Mouse (Mus musculus) heart, postnatal 14 days (tissue): ENCODE results near the gene Rer1. TPM values are rescaled to one million over a fixed set of nuclear protein-coding genes. Genes with fewer than 3 reads are reported as not detected.
"Not testable (repeated sequence)": the region's sequence is repeated elsewhere in the genome, so short reads cannot be mapped to it uniquely, and the experiment has no call there.

Source experiments
- DNase-seq, 2 experiments: peaks; one replicate each; pipeline ENCODE4 v3.0.0; 2021 to 2022
- intact Hi-C: fragments of 180-260 bp; cut with DNase I; formaldehyde crosslinking; loops from one replicate; pipeline ENCODE4 v1.15.1; 2025
- total RNA-seq, 2 experiments: library from RNA; stranded (reverse); gene quantifications; 2 replicates each; pipeline ENCODE4 v1.2.3; 2021

Gene Rer1
- total RNA-seq, 2 experiments from 2014 or later: 66.6 to 67.8 TPM

- intact Hi-C loops: no loop called here
- DNase-seq: no peak
Measured at GRCm38 (mm10) chr4:155079666-155080065, 6.5 kb downstream of the Rer1 start.

DNA sequence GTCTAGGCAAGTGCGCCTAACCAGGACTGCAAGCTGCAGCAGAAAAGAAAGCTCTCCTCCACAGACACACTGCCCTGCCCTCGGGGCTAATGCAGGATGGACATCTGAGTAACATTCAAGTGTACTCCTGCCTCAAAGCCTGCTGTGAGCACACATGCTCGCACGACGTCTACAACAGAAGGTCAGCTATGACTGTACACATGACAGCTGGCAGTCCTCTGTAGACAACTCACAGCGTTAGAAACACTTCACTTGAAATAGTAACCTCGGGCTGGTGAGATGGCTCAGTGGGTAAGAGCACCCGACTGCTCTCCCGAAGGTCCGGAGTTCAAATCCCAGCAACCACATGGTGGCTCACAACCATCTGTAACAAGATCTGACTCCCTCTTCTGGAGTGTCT, 7.4 kb downstream of the Rer1 start:
- DNase-seq, intact Hi-C loops: not testable (repeated sequence)

GRCm38 (mm10) chr4:155076677-155077076, 9.5 kb downstream of the Rer1 start:
- intact Hi-C loops: no loop called here
- no peak for DNase-seq

GRCm38 (mm10) chr4:155075813-155076212, 10.4 kb downstream of the Rer1 start:
- DNase-seq: no peak
- intact Hi-C loops: no loop called here

- intact Hi-C loops: no loop called here
Measured at GRCm38 (mm10) chr4:155075137-155075536, 11.0 kb downstream of the Rer1 start.

DNA sequence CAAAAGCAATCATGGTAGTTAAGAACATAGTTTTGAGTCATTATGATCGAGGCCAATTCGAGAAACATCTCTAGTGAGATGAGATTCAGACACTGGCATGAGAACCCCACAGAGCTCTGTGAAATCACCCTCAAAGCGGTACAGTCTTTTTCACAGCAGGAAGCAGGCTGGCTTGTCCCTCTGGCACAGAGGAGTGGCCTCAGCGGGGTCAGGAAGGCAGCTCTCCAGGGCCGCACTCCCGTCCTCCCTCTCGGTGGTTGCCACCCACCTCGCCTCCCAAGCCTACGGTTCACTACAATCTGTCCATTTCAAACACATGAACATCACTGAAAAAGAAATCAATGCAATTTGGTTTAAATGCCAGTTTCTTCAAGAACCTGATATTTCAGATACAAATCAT, 11.8 kb downstream of the Rer1 start:
- no peak for DNase-seq
- intact Hi-C loops: no loop called here

More at GRCm38 (mm10) chr4:155075137-155075536, 11.0 kb downstream of the Rer1 start:
- no peak for DNase-seq

- DNase-seq: no peak
- intact Hi-C loops: no loop called here
Measured at GRCm38 (mm10) chr4:155070921-155071320, 15.3 kb downstream of the Rer1 start.

GRCm38 (mm10) chr4:155070199-155070598, 16.0 kb downstream of the Rer1 start:
- intact Hi-C loops: no loop called here

DNA sequence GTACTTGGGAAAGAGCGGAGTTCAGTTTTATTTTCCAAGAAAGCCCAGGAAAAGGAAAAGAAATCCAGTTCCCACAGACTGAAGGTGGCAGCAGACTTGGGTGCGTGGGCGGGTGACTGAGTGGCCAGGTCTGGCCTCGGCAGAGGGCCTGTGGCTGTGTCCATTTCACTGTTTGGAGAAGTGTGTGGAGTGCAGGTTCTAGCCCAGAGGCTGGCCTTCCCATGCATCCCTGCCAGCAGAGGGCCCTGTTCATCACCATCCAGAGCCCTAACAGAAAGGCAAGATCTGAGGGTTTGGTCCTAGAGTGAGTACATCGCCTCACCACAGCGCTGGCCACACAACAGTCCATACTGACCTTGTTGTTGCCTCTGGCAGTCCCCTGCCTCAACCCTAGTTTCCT, 17.0 kb downstream of the Rer1 start:
- no peak for DNase-seq

More at GRCm38 (mm10) chr4:155070199-155070598, 16.0 kb downstream of the Rer1 start:
- DNase-seq: no peak

GRCm38 (mm10) chr4:155068357-155068972, 17.7 kb downstream of the Rer1 start:
- intact Hi-C loops: loop anchor here (5.0 kb wide), 1 partner anchor 86 kb away; no protein-coding TSS in a partner anchor
- DNase-seq: no peak

More for the DNA sequence above, 17.0 kb downstream of the Rer1 start:
- intact Hi-C loops: loop anchor here (5.0 kb wide), 1 partner anchor 87 kb away; no protein-coding TSS in a partner anchor

DNA sequence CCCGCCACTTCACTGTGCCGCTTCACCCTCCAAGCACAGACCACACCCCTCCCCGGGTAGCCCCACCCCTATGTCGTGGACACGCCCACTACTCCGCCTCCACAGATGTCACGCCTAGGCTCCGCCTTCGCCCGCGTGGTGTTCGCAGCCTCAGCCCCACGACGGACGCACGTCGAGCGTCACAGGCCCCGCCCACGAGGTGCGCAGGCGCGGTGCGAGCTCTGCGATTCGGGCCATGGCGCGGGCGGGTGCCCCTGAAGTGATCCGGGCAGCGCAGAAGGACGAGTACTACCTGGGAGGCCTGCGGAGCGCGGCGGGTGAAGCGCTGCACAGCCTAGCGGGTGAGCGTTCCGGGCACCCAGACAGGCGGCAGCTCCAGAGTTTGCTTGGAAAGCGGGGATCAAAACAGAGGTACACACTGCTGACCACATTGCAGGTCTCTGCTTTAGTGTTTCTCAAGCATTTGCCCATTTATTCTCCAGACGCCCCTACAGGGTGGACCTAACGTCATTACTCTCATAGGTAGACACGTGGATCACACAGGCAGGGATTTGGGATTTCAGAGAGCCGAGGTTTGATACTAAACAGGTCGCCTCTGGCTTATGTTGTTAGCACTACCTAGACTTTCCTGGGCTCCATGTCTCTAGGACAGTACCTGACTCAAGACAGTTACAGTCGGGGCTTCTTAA, 19.2 kb downstream of the Rer1 start, which contains the start of gene Pex10:
TSS of gene Pex10 (plus strand) at position 183 of the 689 bp plus-strand sequence.
- peak; percentile 98 to 99 for DNase-seq
- intact Hi-C loops: loop anchor here (5.0 kb wide), 1 partner anchor 85 kb away; no protein-coding TSS in a partner anchor

DNA sequence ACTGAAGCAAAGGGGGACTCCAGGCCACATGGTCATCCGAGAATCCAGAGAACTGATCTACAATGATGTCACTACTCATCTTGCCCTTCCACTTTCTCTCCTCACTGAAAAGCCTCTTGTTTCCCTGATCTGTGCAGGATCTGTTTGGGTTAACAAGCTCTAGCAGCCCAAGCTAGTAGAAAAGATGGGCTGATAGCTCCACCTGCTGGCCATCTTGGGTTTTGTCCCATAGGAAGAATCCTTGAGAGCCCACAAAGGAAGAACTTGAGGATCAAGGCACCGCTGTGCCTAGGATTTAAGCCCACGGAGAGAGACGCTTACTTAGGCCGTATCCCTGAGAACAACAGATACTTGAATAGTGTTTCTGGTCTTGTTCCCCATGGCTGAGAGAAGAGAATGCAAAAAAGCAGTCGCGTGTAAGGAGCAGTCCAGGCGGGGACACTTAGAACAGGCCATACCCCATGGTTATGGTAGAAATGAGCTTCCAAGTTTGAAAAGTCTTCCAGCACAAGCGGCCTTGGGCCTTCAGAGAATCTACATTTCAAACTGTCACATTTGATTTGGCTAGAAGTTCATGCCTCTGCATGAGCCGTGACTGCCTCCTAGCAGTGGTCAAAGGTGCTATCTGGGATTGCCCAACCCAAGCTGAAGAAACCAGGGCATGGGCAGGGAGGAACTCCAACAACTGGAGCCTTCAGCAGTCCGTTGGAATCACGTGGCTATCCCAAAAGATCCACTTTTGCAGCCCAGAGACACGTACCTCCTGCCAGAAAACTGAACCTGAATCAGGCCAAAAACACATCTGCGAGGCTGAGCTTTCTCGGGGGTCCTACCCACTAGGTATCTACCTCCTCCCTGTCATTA, 20.0 kb downstream of the Rer1 start:
- intact Hi-C loops: loop anchor here (1.0 to 5.0 kb wide), 3 partner anchors 84 to 189 kb away; no protein-coding TSS in a partner anchor

DNA sequence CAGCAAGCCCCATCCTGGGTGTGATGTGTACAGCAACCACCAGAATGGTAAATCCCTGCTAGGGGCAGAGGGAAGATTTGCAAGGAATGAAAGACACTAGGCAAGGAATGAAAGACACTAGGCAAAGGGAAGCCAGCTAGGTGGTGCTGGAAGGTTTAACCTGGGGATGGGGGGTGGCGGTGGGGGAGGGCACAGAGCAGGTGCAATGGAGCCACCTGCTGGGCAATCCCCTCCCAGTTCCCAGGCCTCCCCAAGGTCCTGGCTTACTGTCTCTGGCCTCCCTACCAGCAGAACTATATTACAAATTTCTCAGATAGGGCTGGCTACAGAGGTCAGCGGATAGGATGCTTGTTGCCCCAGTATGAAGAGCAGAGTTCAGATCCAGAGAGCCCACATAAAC, 21.7 kb downstream of the Rer1 start:
- no peak for DNase-seq
- intact Hi-C loops: no loop called here

More for the DNA sequence above, 20.0 kb downstream of the Rer1 start:
- DNase-seq: peak; percentile 84 to 91

- DNase-seq: no peak
- intact Hi-C loops: no loop called here
Measured at GRCm38 (mm10) chr4:155063895-155064294, 22.3 kb downstream of the Rer1 start.

DNA sequence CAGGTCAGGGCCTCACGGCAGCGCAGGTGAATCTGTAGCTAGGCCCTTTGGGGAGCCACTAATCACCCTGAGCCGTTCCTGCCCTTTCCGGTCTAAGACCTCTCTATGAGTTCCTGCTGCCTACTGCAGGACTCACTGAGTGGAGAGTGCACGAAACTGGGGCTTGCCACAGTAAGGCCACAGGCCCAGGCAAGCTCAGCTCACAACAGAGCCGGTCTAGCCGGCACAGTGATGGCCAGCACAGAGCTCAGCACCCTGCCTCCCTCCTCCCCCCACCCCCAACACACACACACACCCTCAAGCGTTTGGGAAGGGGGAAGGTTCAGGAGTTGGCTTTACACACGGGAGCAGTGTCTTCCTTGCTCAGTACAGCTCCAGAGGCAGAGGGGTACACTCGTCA, 27.9 kb downstream of the Rer1 start:
- intact Hi-C loops: no loop called here

DNA sequence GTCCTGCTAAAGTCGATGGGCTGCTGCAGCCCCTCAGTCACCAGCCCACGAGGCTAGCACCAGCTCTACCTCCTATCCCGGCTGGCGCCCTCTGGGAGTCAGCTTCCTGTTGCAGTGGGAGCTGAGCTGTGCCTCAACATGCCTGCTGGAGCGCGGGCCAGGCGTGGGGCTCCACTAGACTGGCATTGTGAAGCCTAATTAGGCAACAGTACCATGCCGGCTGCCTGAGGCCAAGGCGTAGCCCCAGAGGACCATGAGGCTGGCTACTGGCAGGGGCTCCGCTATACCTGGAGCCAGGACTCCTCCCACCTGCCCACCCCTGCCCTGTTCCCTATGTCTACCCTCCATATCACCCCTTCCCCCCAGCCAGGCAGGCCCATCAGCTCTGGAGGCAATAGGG, 29.5 kb downstream of the Rer1 start, which contains the start of gene Plch2:
TSS of gene Plch2 (minus strand) at position 61 of the 400 bp plus-strand sequence.
- DNase-seq: no peak
- intact Hi-C loops: no loop called here

More for the DNA sequence above, 27.9 kb downstream of the Rer1 start:
- DNase-seq: no peak

DNA sequence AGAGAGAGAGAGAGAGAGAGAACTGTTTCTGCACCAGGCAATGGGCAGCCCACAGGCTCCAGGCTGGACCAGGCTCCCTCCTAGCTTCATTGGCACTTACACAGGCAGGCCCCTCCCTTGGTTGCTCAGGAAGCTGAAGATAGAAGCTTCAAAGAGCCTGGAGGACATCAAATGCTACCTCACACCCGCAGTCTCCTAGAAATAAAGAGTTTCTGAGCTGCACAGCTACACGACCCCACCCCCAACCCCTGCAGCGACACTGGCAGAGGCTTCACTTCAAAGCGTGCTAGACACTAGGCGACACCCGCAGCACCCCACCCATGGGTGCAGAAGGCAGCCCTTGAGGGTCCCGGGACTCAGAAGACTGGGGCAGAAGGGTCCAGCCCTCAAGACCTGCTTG, 36.1 kb downstream of the Rer1 start:
- no peak for DNase-seq
- intact Hi-C loops: no loop called here

GRCm38 (mm10) chr4:155046636-155047035, 39.5 kb downstream of the Rer1 start:
- intact Hi-C loops: no loop called here
- DNase-seq: no peak

DNA sequence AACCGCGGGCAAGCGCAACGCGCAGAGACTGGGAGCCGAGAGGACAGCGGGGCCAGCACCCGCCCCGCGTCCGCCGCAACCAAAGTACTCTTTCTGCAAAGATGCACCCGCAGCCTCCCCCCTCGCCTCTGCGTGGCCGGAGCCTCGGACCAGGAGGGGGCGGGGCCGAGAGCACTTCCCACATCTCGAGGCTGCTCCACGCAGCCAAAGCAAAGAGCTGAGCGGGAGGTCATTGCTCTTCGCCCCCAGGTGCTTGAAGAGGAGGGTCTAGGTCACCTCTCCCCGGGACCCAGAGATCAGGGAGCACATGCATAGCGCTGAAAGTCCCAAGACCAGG, 42.9 kb downstream of the Rer1 start:
- no peak for DNase-seq
- intact Hi-C loops: loop anchor here (5.0 kb wide), 1 partner anchor 46 kb away; no protein-coding TSS in a partner anchor

DNA sequence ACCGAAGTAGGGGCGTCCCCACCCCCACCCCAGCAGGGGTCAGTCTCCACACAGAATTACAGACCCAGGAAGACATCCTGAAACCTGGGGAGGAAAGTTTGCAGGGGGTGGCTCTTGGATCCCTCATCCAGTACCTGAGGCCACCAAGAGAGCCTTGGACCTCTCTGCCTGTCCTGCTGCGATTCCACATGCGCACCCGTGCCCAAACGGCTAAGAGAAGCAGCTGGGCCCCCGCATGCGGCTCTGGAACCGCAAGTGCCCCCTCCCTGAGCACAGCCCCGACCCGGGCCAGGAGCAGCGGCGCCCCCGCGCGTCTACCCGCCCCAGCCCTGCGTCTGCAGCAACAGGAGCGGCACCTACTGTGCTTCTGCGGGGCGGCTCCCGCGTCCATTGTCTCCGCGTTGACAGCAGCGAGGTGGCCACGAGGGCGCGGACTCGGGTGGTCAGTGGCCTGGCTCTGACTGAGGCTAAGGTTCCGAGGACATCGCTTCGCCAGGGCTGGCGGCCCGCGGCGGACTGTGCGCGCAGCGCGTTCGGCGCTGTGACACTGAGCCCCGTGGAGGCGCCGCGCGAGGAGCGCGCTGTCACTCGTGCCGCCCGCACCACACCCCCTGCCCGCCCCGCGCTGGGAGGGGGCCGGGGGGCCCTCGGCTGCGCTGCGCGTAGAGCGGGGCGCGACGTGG, 43.4 kb downstream of the Rer1 start:
- no peak for DNase-seq
- intact Hi-C loops: loop anchor here (5.0 kb wide), 1 partner anchor 45 kb away; no protein-coding TSS in a partner anchor
